Mouse (Mus musculus) heart, adult 2 months (tissue): Measurements from ENCODE around the gene Phlpp1. TPM values are rescaled to one million over a fixed set of nuclear protein-coding genes. Genes with fewer than 3 reads are reported as not detected.

Source experiments
- DNase-seq, 2 experiments: peaks; one replicate each; pipeline ENCODE4 v3.0.0; 2021
- H3K27ac ChIP-seq: fragments of 200-600 bp; 2 replicates; pipeline ENCODE4 v1.8.1; 2022
- H3K27me3 ChIP-seq: fragments of 200-500 bp; 2 replicates; pipeline ENCODE4 v1.6.1; 2012; ENCODE audit warnings: mild to moderate bottlenecking, low read length, inconsistent platforms, mixed read lengths; ENCODE audit not compliant: control insufficient read depth, insufficient read depth
- H3K36me3 ChIP-seq: fragments of 200-500 bp; 2 replicates; pipeline ENCODE4 v1.6.1; 2012; ENCODE audit warnings: low read length, inconsistent platforms; ENCODE audit not compliant: control insufficient read depth, insufficient read depth
- H3K4me1 ChIP-seq: fragments of 200-500 bp; 2 replicates; pipeline ENCODE4 v1.6.1; 2011; ENCODE audit warnings: low read length; ENCODE audit not compliant: control insufficient read depth, insufficient read depth
- H3K4me3 ChIP-seq: fragments of 200-600 bp; 2 replicates; pipeline ENCODE4 v1.8.1; 2022
- H3K79me2 ChIP-seq: fragments of 200-500 bp; replicated peaks from 2 replicates; pipeline ENCODE4 v1.6.1; 2012; ENCODE audit warnings: mild to moderate bottlenecking, inconsistent platforms, low read length, moderate library complexity, mixed read lengths; ENCODE audit not compliant: control insufficient read depth, insufficient read depth
- H3K9ac ChIP-seq: fragments of 200-500 bp; 2 replicates; pipeline ENCODE4 v1.6.1; 2012; ENCODE audit warnings: low read depth, mild to moderate bottlenecking, control low read depth, inconsistent platforms, low read length, mixed read lengths
- CTCF ChIP-seq: fragments of 200-600 bp; IDR thresholded peaks from 2 replicates; pipeline ENCODE4 v1.8.1; 2022; ENCODE audit warnings: antibody characterized with exemption, mild to moderate bottlenecking, moderate library complexity
- EP300 ChIP-seq: fragments of 200-500 bp; IDR thresholded peaks from 2 replicates; pipeline ENCODE4 v1.6.1; 2011; ENCODE audit warnings: low read depth, low read length, control low read depth; ENCODE audit not compliant: insufficient read depth
- POLR2A ChIP-seq: fragments of 200-500 bp; IDR thresholded peaks from 2 replicates; pipeline ENCODE4 v1.6.1; 2011; ENCODE audit warnings: mild to moderate bottlenecking, low read depth, low read length, control low read depth; ENCODE audit not compliant: insufficient read depth
- WGBS: fragments of 180-500 bp; shearing (Covaris S2); methylation state at CpG from one replicate; pipeline ENCODE4 v1.1.7; 2018; 5-methylcytosine and 5-hydroxymethylcytosine counted together
- intact Hi-C: fragments of 180-260 bp; cut with DNase I; formaldehyde crosslinking; loops from one replicate; pipeline ENCODE4 v1.15.1; 2025
- polyA plus RNA-seq: library from polyadenylated mRNA; depleted of rRNA; stranded (reverse); fragments of >200 nt; gene quantifications from 2 replicates; pipeline ENCODE4 v1.2.3, GENCODE M21; 2012
- total RNA-seq, 2 experiments: library from RNA; stranded (reverse); gene quantifications; 2 replicates each; pipeline ENCODE4 v1.2.3; 2021

Phlpp1 gene
- total and polyA plus RNA-seq, 3 experiments, result 9.6 to 17.2 (median 16.3) TPM

DNA sequence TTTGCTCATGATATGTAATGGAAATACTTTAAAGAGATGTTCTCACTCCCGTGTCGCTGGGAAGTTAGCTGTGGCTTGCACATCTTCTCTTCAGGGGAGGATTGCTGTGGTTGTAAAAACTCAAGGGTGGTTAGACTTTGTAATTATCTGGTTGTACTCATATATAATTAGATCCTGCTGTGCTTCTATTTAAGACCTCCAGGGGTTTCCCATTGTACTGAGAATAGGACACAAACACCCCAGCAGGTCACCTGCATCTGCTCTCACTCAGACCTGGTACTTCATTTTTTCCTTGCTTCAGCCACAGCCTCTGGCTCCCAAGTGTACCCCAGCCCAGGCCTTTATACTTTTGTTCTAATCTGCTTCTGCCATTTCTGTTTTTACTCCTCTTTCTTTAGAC, 50.4 kb downstream of the Phlpp1 start:
- Histone ChIP-seq H3K27ac (peak overlapping the region; percentile 27; the same call in 1 of the 2 replicates), H3K4me3 (no peak overlapping the region), H3K9ac (no peak overlapping the region), H3K4me1 (peaks cover 13% of the 10 kb centered on the region), H3K27me3 (no peaks in the 10 kb centered on the region), H3K79me2 (peaks cover 8% of the 10 kb centered on the region), H3K36me3 (peaks cover 12% of the 10 kb centered on the region)
- TF ChIP-seq POLR2A (no peak), CTCF (peak; percentile 31)
- DNase-seq, result no peak
- intact Hi-C loops, result no loop called here
- 41% methylated on average over 2 of the region's 2 CpGs for WGBS

DNA sequence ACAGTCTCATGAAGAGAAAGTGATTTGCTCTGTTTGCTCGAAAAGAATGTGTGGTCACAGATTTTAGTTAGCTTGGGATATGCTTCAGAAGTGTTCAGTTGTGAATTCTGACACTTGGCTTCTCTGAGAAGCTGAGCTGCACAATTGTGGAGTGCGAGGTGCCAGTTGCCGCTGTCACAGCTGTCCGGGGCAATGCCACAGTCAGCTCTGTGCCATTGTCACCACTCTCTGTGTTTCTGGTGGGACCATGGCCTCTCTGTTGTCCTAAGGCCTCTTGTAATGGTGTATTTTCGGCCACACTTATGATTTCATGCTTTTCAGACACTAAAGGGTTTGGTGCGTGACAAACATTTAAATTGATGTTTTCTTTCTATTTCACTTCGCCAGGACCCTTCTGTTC, 55.1 kb downstream of the Phlpp1 start:
- Histone ChIP-seq H3K27ac (no peak overlapping the region), H3K4me1 (peaks cover 13% of the 10 kb centered on the region), H3K4me3 (no peak overlapping the region), H3K27me3 (no peaks in the 10 kb centered on the region), H3K9ac (no peak overlapping the region), H3K79me2 (peaks cover 10% of the 10 kb centered on the region), H3K36me3 (peaks cover 5% of the 10 kb centered on the region)
- WGBS, result 86% methylated on average over 7 of the region's 7 CpGs
- intact Hi-C loops, result no loop called here
- no peak for DNase-seq
- TF ChIP-seq CTCF (no peak), EP300 (no peak), POLR2A (no peak)

DNA sequence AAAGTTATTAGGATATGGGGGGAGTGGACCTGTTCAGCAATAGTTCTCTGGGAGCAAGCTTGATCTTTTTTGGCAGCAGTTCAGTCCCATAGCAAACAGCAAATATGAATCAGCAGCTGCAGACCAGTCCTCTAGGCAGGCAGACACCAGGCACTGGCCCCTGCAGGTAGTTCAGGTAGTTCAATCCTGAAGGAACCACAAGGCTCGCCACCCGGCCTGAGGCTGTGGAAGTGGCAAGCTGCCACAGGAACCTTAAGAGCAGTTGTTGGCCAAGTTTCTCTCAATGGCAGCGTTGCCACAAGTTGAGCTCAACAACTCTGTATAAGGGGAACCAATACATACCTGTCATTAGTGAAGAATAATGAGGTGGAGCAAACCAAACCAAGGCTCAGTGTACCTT, 58.8 kb downstream of the Phlpp1 start:
- Histone ChIP-seq H3K27me3 (no peaks in the 10 kb centered on the region), H3K27ac (no peak overlapping the region), H3K4me1 (peaks cover 20% of the 10 kb centered on the region), H3K4me3 (no peak overlapping the region), H3K79me2 (peaks cover 6% of the 10 kb centered on the region), H3K36me3 (peaks cover 9% of the 10 kb centered on the region), H3K9ac (no peak overlapping the region)
- WGBS, result 32% methylated on average over 3 of the region's 3 CpGs
- TF ChIP-seq POLR2A (no peak), CTCF (no peak), EP300 (no peak)
- peak; percentile 22 to 33 for DNase-seq
- intact Hi-C loops, result no loop called here

DNA sequence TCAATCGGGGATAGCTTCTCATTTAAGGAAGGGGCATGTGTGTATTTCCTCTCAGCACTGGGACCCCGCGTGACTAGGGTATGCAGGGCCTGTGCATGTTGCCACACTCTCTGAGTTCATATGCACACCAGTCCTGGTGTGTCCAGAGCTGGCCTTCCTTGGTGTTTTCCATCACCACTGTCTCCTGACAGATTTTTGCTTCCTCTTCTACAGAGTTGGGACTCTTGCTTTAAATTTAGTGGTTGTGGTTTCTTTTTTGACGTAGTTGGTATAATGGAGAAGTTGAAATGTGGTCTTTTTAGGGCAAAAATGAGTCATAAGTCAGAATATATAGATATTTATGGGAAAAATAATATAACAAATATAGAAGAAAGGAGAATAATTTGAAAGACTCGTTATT, 59.8 kb downstream of the Phlpp1 start:
- 80% methylated on average over 5 of the region's 5 CpGs for WGBS
- Histone ChIP-seq H3K27me3 (no peaks in the 10 kb centered on the region), H3K36me3 (peaks cover 9% of the 10 kb centered on the region), H3K27ac (no peak overlapping the region), H3K79me2 (peaks cover 6% of the 10 kb centered on the region; the same call in 1 of the 2 replicates), H3K9ac (no peak overlapping the region), H3K4me1 (peaks cover 16% of the 10 kb centered on the region), H3K4me3 (no peak overlapping the region)
- intact Hi-C loops, result no loop called here
- TF ChIP-seq POLR2A (no peak), EP300 (no peak), CTCF (no peak)
- DNase-seq, result no peak

DNA sequence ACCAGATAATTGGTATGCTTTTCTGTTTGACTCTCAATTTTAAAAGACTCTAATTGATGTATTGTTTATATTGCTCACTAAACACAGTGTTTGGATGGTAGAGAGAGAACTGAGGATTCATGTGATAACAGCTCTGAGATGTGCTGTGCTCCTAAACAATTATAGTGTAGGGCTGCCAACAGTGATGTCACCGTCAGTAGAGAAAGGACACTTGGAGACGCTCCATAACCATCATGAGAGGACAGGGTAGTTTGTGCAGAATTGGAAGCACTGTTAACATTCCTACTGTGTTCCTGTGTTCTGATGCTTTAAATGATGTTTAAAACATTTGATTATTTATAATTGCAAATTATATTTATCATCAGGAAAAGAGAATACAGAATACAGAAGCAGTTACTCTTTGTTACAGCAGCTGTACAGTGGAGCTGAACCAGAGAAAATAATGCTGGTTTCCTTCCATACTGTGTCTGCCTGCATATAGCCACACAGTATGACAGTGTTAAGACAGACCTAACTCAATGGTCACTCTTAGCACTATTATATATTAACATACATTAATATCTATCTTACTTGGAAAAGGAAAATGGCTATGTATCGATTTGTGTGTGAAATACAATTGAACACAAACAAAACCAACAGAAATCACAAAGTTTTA, 60.4 kb downstream of the Phlpp1 start:
- Histone ChIP-seq H3K4me1 (peaks cover 16% of the 10 kb centered on the region), H3K9ac (no peak overlapping the region), H3K27me3 (no peaks in the 10 kb centered on the region), H3K79me2 (peaks cover 7% of the 10 kb centered on the region; the same call in 1 of the 2 replicates), H3K27ac (no peak overlapping the region), H3K36me3 (peaks cover 9% of the 10 kb centered on the region), H3K4me3 (no peak overlapping the region)
- DNase-seq, result peak; percentile 35 to 60
- intact Hi-C loops, result no loop called here
- TF ChIP-seq EP300 (no peak), CTCF (peak; percentile 27; the same call in 1 of the 2 replicates)
- WGBS, result 35% methylated on average over 3 of the region's 3 CpGs

DNA sequence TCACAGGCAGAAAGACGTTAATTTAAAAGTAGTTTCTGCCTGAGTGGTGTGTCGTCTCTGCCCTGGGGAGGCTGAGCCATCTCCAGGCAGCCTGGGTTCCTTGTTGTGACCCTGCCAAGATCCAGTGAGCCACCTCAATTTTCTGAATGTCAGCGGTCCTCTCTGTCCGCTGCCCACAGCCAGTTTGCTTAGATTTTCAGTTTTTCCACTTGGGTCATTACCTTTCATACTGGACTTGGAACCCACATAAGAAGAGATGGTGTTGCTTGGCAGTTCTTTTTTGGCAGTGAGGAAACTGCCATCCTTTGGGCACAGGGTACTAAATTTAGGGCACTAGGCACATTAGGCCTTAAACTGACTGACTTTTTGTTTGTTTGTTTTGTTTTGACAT, 60.9 kb downstream of the Phlpp1 start:
- H3K4me3 ChIP-seq, result no peak overlapping the region
- no peak overlapping the region for H3K9ac ChIP-seq
- WGBS, result 61% methylated on average over 4 of the region's 4 CpGs
- H3K79me2 ChIP-seq, result peaks cover 9% of the 10 kb centered on the region; the same call in 1 of the 2 replicates
- intact Hi-C loops, result no loop called here
- no peak for TF ChIP-seq POLR2A
- no peak for TF ChIP-seq CTCF
- no peak for TF ChIP-seq EP300
- no peak for DNase-seq
- H3K4me1 ChIP-seq, result peaks cover 16% of the 10 kb centered on the region
- no peaks in the 10 kb centered on the region for H3K27me3 ChIP-seq
- peaks cover 9% of the 10 kb centered on the region for H3K36me3 ChIP-seq
- H3K27ac ChIP-seq, result no peak overlapping the region
